Mouse (Mus musculus): ENCODE data around the gene Srsf2. TPM values are rescaled to one million over a fixed set of nuclear protein-coding genes. Genes with fewer than 3 reads are reported as not detected.
A peak's percentile ranks its signal among the peaks of the same experiment; 100 is the strongest.

The Srsf2 gene
- total RNA-seq, 2 experiments from 2014 or later = 81.8 to 84.8 TPM

DNA sequence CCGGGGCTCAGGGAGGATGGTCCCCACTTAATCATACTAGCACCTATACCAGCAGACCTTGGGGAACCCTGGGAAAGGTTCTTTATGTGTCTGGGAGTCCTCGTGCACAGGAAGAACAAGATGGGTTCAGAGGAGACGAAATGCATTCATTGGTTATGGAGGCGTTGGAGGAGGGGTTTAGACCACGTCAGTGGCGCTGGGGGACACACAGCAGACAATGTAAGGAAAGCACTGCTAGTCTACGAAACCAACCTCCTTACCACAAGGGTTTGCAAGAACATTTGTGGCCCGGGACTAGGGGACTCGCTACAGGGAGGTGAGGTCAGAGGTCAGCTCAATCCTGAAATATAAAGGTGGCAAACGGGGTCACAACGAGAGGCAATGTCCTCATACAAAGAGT lies 42.4 kb downstream of the Srsf2 start:
- TF ChIP-seq CTCF (IDR thresholded peaks at IDR 0.05) = no peak
- intact Hi-C loops (cut with DNase I) = no loop called here
- DNase-seq = no peak

DNA sequence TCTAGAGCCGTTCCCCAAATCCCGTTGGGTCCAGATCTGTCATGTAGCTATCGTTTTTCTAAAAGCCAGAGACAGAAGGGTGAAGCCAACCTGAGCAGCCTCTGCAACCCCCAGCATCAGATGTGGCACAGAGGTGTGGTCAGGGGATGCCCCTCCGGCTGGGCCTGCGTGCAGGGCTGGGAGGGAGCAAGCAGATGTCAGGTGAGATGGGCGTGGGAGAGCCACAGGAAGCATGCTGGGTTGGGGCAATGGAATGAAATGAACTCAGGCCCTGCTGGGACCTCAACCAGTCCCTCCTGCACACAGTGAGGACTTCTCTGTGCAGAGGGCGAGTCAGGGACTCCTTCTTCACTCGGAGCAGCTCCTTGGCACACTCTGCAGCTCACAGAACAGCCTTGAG lies 43.4 kb downstream of the Srsf2 start:
- intact Hi-C loops (cut with DNase I) = loop anchor here (2.0 kb wide), 1 partner anchor 223 kb away; the partner anchor contains the start of gene Aanat
- no peak for TF ChIP-seq CTCF (IDR thresholded peaks at IDR 0.05)
- Histone ChIP-seq H3K27ac (no peak overlapping the region), H3K4me3 (no peak overlapping the region)
- DNase-seq = no peak

More for the DNA sequence above, 42.4 kb downstream of the Srsf2 start:
- no peak overlapping the region for H3K4me3 ChIP-seq
- peak overlapping the region; percentile 79; the same call in 1 of the 2 replicates for H3K27ac ChIP-seq

DNA sequence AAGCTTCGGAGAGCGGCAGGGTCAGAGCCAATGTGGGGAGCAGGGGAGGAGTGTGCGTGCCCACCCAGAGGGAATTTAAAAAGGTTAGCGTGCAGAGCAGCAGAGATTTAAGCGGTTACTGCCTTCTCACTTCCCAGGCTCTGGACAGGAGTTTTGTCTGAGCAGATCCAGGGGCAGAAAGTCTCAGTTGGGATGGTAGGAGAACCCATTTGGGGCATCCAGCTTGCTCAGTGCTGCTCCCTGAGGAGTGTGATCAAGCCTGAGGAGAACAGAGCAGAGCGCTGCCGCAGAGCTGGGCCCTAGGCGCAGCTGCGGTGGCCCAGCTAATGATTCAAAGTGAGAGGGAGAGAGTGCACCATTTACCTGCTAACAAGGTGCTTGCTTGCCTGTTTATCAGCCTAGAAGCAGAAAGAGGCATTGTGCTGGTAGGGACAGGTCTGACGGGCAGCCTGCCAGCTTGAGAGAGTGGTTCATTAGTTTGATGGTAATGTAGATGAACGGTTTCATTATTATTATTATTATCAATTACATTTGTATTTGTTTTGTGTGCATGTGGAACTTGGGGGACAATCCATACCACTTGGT lies 44.0 kb downstream of the Srsf2 start:
- intact Hi-C loops (cut with DNase I) = loop anchor here (1.0 to 2.0 kb wide), 3 partner anchors 138 to 222 kb away; partner anchors contain the start of gene Aanat
- no peak for TF ChIP-seq CTCF (IDR thresholded peaks at IDR 0.05)

DNA sequence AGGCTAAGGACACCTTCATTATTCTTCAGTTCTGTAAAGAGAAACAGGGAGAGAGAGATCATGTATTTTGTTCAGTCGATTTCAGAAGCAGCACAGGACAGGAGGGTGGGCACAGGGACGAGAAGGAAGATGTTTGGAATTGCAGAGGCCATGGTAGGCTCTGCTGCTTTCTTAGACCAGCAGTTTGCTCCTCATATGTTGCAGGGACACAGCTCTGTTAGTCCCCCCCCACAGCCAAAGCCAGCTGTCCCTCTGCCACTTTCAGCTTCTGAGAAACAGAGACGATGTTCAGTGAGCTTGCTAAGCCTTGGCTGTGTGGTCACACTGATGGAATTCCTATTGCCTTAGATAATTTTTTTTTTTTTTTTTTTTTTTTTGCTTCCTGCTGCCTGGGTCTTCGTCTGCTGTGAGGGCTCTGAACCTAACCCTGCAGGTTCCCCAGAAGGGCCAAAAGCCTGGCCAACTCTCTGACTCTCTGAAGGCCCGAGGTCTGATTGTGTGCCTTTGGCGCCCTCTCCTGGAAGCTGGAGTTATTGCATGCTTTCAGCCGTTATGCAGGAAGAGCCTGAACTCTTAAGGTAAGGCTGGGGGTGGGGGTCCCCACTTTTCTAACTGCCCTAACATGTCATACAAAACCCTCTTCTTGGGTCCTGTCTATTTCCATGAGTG lies 44.8 kb downstream of the Srsf2 start:
- intact Hi-C loops (cut with DNase I) = loop anchor here (1.0 to 2.0 kb wide), 3 partner anchors 137 to 221 kb away; partner anchors contain the start of gene Aanat
- Histone ChIP-seq H3K27ac (peak overlapping the region; percentile 80), H3K4me3 (no peak overlapping the region)
- peak; percentile 89 for DNase-seq
- peak; percentile 87 for TF ChIP-seq CTCF (IDR thresholded peaks at IDR 0.05)

More for the DNA sequence above, 44.0 kb downstream of the Srsf2 start:
- H3K4me3 ChIP-seq = no peak overlapping the region
- peak overlapping the region; percentile 80; the same call in 1 of the 2 replicates for H3K27ac ChIP-seq
- no peak for DNase-seq

DNA sequence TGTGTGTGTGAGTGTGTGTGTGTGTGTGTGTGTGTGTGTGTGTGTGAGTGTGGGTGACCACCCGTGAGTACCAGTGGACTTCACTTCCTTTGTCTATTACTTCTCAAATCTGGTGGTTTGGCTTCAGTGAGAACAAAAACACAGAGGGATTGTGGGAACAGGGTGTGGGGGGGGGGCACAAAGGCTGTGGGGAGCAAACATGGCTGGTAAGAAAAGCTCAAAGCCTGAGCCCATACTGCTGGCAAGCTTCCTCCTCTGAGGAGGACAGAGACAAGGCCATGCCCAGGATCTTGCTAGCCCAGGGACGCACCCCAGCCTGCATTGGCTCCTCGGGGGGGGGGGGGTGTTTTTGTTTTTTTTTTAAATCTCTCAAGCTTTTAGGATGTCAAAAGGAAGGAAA lies 45.4 kb downstream of the Srsf2 start:
- H3K27ac ChIP-seq = peak overlapping the region; percentile 80
- intact Hi-C loops (cut with DNase I) = no loop called here
- no peak for DNase-seq
- TF ChIP-seq CTCF (IDR thresholded peaks at IDR 0.05) = no peak
- no peak overlapping the region for H3K4me3 ChIP-seq

DNA sequence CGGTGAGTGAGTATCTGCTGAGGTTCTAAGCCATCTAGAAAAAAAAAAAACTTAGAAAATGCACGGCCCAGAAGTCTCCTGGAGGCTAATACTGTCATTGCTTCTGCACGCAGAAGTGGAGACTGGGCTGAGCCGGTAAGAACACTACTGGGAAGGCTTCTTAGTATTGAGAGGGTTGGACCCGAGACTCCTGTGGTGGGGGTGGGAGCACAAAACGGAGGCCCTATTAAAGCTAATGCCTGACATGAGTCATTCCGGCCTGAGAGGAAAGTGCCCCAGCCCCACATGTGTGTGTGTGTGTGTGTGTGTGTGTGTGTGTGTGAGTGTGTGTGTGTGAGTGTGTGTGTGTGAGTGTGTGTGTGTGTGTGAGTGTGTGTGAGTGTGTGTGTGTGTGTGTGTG lies 45.8 kb downstream of the Srsf2 start:
- Histone ChIP-seq H3K4me3 (no peak overlapping the region), H3K27ac (peak overlapping the region; percentile 84)
- intact Hi-C loops (cut with DNase I) = no loop called here
- TF ChIP-seq CTCF (IDR thresholded peaks at IDR 0.05) = no peak
- no peak for DNase-seq

DNA sequence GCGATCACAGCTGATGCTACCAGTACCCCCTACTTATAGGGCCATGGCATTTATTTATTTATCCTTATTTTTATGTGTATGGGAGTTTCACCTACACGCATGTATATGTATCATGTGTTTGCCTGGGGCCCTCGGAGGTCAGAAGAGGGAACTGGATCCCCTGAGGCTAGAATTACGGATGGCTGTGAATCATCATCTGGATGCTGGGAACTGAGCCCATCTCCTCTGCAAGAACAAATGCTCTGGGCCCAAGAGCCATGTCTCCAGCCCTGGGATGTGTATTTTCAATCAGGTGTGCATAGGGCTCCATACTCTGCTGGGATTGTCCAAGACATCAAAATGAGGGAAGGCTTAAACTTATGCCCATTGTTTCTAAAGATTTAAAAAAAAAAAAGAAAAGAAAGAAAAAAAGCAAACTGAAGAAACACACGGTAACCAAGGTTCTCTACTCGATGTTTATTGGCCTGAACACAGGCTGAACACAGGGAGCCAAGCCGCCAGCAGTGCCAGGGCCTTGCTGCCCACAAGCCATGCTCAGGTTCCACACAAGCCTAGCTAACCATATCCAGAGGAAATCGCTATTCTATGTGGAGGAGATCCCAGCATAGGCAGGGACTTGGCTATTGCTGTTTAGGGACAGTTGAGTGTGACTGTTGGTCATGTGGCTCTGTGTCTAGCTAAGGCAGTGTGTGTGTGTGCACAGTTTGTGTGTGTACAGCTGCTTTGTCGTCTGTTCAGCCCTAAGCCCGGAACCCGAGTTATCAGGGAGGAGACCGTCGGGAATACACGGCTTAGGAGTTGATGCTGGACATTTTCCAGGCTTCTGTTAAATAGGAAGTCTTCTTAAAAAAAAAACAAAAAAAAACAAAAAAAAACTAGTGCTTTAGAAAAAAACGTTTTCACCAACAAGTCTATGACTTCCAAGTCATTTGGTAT lies 46.5 kb downstream of the Srsf2 start:
- peak; percentile 72 for DNase-seq
- Histone ChIP-seq H3K27ac (peak overlapping the region; percentile 84), H3K4me3 (peak overlapping the region; percentile 30)
- intact Hi-C loops (cut with DNase I) = no loop called here
- no peak for TF ChIP-seq CTCF (IDR thresholded peaks at IDR 0.05)

DNA sequence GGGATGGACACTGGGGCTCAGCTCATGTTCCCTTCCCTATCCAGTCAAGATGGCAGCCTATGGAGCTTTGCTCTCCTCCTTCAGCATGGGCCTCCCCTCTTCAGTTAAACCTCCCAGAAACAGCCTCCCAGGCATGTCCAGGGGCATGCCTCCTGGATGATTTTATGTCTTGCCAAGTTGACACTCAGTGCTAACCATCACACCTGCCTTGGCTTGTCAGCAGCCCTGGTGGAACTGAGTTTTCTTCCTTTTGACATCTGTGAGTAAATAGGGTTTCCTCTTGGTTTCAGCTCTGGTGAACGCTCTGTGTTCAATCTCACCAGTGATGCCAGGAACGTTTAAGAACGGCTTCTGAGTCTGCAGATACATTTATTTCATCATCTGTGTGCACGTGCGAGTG lies 50.2 kb downstream of the Srsf2 start:
- Histone ChIP-seq H3K27ac (no peak overlapping the region), H3K4me3 (no peak overlapping the region)
- DNase-seq = no peak
- intact Hi-C loops (cut with DNase I) = no loop called here
- TF ChIP-seq CTCF (IDR thresholded peaks at IDR 0.05) = no peak

DNA sequence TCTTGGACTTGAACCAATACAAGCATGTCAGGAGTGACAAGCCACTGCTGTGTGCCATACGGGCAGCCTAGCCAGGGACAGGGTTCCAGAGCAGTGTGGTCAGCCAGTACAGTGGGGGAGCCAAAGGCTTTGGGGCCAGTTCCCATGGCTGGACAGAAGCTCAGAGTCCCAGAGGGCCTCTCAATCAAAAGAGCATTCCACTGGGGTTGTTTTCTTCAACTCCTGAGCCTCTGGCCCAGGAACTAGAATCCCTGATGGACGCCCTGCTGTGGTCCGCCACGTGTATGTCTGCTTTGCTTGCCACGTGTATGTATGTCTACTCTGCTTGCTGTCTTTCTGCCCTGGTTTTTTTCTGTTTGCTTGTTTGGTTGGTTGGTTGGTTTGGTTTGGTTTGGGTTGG lies 51.8 kb downstream of the Srsf2 start:
- intact Hi-C loops (cut with DNase I) = no loop called here
- Histone ChIP-seq H3K27ac (peak overlapping the region; percentile 57), H3K4me3 (no peak overlapping the region)
- DNase-seq = no peak
- TF ChIP-seq CTCF (IDR thresholded peaks at IDR 0.05) = no peak

Other genes with a start within 250 kb of the Srsf2 start
- 10 to 100 TPM; 11.6 to 14.4 TPM for gene Rhbdf2, start 226.1 kb downstream of the Srsf2 start, total RNA-seq (2021)
- gene Prcd, start 199.6 kb downstream of the Srsf2 start, total RNA-seq (2021) = 1 to 10 TPM in 1 of 2 experiments, not detected in 1; 1.0 TPM
- gene Cygb, start 198.8 kb downstream of the Srsf2 start, total RNA-seq (2021) = 10 to 100 TPM in 1 of 2 experiments, 1 to 10 TPM in 1; 9.6 to 14.7 TPM
- not detected for gene St6galnac1, start 77.6 kb downstream of the Srsf2 start, total RNA-seq (2021)
- 10 to 100 TPM in 1 of 2 experiments, 1 to 10 TPM in 1; 6.7 to 12.7 TPM for gene Mxra7, start 25.0 kb downstream of the Srsf2 start, total RNA-seq (2021)
- 10 to 100 TPM; 35.4 to 42.9 TPM for gene Mettl23, start 9.8 kb downstream of the Srsf2 start, total RNA-seq (2021)
- gene Jmjd6, start 9.6 kb downstream of the Srsf2 start, total RNA-seq (2021) = 10 to 100 TPM; 21.7 to 30.4 TPM
- gene Mfsd11, start 654 bp downstream of the Srsf2 start, total RNA-seq (2021) = 10 to 100 TPM; 21.5 to 23.9 TPM
- gene Mgat5b, start 65.8 kb upstream of the Srsf2 start, total RNA-seq (2021) = not detected

Measured in gastrocnemius, adult 2 months (tissue).